Mouse (Mus musculus) urinary bladder, adult 2 months (tissue): Measurements from ENCODE around the gene Gm9999. TPM values are rescaled to one million over a fixed set of nuclear protein-coding genes. Genes with fewer than 3 reads are reported as not detected.
"Not testable (repeated sequence)": the region's sequence is repeated elsewhere in the genome, so short reads cannot be mapped to it uniquely, and the experiment has no call there.

ENCODE experiments used
- DNase-seq: peaks from one replicate; pipeline ENCODE4 v3.0.0; 2022; ENCODE audit warnings: low spot score
- polyA plus RNA-seq: library from polyadenylated mRNA; depleted of rRNA; stranded (reverse); fragments of >200 nt; gene quantifications from 2 replicates; pipeline ENCODE4 v1.2.3, GENCODE M21; 2012

Gene Gm9999
- polyA plus RNA-seq, 1 experiment = not detected

DNA sequence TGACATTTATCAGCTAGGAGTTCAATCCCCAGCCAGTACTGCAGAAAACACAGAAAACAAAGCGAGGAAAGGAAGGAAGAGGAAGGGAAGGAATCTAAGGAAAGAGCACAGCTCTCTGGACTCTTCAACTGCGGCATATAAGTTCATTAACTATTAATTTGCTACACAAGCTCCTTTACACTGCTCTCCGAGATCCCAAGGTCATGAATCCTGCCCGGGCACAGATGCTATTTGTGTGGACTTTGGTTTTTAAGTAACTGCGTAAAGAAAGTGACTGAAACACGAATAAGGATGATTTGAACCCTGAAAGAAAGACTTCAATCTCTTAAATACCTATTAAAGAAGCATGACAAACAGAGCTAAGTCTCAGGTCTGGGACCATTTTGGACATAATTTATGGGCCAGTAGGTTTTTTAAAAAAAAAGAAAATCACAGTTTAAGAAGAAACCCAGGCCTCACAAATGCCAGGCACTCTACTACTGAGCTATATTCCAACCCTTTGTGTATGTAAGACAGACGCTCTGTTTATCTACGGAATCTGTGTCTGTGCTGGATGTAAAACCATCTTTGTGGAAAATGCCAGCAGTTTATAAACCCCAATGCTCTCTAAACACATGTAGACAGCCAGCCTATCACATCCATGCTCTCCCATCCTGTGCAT, 16.7 kb downstream of the Gm9999 start:
- no peak for DNase-seq

DNA sequence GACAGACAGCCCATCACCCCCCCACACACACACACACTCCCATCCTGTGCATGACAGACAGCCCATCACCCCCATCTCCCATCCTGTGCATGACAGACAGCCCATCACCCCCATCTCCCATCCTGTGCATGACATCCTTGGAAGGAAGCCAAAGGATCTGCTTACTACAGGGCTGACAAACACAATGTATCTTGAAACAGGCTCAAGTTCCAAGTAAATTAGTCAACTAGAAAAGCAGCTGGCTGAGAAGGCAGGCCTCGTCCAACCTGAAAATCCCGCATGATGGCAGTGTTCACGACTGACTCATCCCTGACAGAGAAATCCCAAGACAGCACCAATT, 17.2 kb downstream of the Gm9999 start:
- no peak for DNase-seq

DNA sequence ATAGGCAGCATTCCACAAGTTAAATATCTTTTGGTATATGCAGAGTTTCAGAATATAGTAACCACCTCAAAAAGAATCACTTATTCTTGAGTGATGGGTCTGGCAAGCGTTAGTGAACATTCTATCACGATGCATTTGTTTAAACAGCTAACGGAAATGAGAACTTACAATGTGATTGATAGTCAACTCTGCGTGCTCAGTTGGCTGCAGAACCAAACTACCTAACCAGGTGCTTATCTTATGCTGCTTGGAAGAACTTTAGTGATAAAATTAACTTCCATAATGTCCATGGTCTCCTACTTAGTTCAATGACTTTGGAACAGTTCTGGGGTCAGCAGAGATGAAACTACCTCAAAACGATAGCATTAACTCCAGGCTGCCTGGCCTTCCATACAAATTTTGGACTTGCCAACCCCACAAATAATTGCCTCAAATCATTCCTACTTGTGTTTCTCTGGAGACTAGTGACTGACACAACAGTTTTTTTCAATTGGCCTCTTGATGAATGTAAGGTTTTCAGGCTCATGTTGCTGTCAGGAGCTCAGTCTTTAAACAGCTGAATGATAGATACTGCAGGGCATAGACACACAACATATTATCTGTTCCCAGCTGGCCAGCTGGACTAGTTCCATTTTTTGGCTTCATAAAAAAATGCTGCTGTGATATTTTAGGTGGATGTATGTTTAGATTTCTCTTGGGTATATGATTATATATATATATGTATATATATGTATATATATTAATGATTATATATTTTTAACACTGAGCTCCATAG, 17.9 kb downstream of the Gm9999 start:
- no peak for DNase-seq

DNA sequence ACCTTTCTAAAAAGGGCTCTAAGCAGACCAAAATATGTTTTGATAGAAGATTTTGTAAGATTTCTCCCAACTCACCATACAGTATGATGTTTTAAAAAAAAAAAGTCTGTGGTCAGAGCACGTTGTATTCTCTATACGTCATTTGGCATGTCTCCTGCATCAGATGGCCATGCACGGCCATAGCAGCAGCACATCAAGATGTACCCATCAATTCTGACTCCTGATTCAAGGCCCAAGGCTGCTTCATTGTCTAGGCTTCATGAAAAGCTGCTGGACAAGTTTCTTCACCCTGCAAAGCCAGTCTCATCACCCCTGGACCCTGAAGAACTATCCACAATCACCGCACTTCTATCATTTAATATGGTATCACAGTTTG, 18.5 kb downstream of the Gm9999 start:
- no peak for DNase-seq

DNA sequence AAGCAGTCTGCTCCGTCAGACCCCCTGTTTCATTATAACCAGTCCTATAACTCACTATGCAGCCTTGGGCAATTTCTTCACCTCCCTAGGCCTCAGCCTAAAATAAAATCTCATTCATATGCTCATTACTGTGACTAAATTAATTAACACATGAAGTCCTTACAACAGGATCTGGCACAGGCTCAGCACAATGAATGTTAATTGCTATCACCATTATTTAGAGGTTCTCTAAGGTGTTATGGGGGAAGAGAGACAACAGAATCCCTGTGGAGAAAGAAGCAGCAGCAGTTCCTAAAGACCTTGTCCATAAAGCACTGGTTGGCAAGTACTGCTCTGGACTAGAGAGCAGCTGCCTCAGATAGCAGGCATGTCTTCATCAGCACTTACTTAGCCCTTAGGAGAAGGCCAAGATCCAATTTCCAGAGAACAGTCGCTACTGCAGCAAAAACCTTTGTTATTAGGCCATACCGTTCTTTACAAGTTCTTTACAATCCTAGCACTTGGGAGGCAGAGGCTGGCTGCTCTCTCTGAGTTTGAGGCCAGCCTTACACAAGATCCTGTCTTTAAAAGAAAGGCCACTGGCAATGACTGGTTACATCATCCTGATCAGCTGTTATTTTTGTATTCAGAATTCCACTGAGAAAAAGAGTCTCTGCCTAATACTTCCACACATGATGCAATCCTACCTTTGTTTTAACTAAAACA, 20.2 kb downstream of the Gm9999 start:
- DNase-seq = no peak

DNA sequence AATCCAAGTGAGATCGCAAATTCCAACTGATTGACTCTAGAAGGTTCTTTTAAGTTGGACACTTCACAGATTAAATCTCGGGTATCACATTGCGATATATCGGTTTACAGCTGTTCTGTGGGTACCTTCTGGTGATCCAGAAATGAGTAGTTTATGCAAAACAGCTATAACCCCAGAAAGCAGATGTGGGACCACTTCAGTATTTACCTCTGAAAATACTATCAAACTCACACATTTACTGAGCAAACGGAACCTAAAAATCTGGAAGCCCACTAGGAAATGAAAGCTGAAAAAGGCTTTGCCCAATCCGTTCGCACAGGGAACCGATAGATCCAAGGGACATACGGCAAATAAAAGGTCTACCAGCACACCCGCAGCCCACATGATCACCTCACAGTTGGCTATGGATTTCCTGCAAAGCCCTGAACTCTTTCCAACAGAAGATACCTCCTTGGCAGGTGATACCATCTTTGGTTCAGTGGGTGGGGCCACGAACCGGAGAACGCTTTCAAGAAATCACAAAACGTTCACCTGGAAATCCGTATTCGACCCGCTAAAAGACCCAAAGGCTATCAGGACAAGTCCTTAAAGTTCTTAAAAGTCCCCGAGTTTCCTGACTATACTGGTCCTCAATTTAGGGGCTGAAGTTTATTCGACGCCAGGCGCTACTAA, 23.9 kb downstream of the Gm9999 start:
- DNase-seq = no peak

DNA sequence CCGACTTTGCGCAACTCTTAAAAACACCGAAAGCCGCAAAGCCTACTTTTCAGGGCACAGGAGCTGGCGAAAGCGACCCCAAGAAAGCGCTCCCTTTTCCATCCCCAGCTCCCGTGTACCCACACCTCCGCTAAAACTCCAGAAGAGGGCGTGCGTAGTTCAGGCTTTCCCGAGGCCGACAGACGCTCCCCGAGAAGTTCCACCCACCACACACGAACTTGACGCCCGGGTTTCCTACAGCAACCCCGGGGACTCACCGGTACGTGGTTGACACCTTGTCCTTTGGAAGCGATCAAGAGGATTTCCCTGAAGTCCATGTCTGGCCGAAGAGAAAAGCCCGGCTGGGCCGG, 24.4 kb downstream of the Gm9999 start:
- no peak for DNase-seq

DNA sequence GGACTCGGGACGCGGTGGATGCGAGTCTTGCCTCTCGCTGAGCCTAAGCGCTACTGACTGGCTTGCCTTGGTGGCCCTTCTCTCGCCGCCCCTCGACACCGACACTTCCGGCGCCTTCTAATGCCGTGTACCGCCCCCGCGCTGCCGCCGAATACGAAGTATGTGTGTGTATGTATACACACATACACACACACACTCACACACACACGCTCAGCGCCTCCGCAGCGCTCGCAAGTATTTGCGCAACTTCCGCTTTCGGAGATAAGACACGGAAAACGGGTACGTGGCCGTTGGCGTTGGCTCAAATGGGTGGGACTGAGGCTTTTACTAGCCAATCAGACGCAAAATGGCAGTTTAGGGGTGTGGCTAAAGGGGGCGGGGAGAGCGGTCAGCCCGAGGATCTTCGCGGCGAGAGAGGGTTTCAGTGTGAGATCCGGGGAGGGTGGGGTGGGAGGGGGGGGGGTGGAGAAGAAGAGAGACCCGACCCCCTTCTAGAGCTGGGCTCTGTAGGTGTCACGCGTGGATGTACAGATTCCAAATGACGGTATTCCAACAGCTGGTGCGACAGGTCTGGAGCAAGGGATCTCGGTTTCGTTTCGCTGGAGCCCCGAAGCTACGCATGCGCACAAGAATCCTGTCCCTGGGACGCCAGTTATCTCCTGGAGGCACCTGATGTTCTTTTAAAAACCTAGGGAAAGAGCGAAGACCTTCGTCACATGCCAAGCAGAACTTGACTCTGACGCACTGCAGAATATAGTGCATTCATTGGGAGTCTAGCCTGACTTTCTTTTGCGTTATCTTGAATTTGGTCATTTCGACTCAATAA, 25.0 kb downstream of the Gm9999 start, which contains the start of gene Spty2d1:
TSS of gene Spty2d1 (minus strand) at position 244 of the 826 bp plus-strand sequence.
- DNase-seq = peak; percentile 97

DNA sequence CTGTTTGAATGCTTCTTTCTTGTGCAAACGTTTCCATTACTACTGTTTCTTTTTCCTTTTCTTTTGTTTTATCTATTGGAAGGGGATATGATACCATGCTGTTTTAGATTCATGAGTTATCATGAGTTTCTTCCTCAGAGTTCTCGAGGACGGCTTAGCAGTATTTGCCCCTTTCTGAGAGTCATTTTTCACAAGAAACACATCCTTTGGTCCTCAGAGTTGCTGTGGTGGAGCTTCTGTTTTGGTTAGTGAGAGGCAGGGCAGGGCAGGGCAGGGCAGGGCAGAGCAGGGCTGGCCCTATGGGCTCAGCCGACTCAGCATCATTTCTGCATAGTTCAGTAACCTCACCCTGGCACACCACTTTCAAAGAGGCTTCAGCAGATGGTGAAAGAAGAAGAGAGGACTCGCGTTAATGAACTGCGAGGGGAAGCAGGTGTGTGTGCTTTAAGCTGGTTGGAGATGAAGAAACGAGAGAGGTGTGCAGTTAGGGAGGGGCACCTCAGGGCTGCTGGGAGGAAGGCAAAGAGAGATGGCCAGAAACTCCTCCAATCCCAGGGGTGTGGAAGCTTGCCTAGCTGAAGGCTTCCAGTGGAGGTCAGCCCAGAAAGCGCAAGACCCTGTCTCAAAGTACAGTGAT, 29.9 kb downstream of the Gm9999 start:
- DNase-seq = no peak

DNA sequence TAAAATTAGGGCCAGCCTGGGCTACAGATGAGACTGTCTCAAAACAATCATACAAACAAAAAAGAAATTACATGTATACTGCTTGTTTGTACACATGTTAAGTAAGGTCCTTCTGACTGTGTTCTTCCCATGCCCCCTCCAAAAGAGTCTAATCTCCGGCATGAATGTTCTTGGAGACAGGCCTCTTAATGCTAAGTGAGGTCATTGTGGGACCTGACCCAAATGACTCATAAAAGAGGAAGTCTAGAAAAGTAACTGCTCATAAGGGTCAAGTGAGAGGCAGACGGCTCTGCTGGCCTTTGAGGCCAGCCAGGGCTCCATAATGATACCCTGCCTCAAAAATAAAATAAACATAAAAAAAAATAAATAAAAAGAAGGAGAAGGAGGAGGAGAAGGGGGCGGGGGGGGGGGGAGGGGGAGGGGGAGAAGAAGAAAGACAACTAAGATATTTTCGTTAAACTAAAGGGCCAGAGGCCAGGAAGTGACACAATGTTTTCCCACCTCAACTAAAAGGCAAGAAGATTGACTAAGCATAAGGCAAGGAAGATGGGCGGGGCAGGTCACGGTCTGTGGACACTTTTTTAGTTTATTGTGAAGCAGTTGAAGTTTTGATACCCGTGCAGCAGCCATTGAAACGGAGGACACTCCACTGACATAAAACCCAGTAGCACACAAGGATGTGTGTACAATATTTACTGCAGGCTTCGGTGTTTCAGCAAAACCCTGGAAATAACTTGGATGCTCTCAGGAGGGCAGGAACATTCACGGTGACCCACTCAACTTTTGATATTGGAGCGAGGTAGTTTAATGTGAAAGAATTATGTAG, 31.4 kb downstream of the Gm9999 start:
- no peak for DNase-seq

DNA sequence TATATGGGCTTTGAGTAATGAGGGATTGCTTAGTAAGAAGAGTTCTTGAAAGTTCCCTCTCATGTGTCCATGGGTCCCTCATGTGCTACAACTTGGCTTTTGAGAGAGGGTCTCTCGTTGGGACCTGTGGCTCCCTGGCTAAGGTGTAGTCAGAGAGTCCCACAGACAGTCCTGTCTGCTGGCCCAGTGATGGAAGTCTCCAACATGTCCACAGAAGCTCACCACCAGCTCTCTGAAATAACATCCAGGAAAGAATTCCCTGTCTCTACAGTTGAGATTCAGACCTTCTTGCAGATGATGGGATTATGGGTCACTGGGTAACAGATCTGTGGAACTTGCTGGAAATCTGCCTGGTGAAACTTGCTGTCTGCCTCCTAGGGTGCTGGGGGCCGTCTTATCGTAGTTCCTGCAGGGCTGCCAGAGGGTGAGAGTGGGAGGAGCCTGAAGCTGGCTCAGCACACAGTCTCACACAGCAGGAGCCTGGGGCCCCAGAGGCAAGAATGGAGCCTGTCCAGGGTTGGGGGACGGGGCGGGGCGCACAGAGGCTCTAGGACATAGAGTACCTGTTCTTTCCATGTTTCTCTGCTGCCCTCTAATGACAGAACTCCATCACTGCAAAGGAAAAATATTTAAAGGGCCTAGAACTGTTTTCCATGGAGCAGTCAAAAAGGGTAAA, 32.1 kb downstream of the Gm9999 start:
- DNase-seq = peak; percentile 53

DNA sequence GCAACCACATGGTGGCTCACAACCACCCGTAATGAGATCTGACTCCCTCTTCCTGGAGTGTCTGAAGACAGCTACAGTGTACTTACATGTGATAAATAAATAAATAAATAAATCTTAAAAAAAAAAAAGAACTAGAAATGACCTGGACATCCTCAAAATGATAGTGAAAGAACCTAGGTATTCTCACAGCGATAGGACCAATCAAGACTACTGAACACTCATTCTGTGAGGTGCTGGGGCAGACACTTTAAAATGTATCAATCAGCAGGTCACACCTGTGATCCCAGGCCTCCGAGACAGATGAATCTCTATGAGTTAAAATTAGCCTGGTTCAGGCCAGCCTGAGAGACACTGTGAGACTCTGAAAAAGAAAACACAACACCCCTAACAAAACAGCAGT, 33.2 kb downstream of the Gm9999 start:
- no peak for DNase-seq

DNA sequence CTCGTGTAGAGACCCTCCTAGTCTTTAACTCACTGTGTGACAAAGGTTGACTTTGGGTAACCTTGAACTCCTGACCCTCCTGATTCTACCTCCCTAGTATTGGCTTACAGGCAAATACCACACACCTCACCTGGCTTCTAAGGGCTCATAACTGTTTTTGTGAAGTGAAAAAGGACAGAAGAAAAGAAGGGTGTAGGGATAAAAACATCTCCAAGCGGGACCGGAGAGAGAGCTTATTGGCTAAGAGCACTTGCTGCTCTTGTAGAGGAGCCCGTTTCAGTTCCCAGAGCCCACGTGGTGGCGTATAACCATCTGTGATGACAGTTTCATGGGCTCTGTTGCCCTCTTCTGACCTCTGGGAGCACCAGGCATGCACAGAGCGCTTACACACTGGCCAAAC, 33.8 kb downstream of the Gm9999 start:
- DNase-seq = no peak

DNA sequence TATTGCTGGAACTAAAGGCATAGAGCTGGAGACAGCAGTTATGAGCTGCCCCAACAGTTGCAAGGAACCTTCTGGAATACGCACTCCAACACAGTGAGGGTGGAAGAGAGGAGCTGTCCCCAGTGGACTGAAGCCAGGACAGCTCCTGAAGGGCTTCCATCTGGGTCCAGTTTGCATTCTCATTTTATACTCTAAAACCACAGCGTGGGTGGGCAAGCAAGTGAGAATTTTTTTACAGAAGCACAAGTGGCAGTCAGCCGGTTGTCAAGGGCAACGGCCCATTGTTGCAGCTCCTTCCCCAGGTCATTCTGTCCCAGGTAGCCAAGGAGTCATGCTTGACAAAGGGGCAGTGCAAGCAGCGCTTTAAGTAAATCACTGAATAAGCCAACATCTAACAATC, 36.3 kb downstream of the Gm9999 start:
- no peak for DNase-seq

DNA sequence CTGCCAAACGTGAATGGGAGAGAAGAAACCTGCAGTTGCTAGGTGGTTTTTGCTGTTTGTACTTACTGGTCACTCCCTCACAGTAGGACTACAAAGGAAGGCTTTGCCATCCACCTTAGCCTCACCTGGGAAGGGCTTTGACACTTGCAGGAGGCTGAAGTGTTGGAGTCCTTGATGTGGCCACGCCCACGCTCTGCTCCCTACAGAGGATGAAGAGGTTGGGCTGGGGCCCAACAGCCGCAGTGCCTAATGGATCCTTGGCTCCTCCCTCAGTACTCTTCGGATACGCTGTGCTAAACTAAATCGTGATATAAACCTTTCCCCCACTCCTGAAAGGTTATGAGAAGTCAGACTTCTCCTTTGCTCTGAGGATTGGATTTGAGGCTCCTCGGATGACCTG, 37.6 kb downstream of the Gm9999 start:
- DNase-seq = no peak

DNA sequence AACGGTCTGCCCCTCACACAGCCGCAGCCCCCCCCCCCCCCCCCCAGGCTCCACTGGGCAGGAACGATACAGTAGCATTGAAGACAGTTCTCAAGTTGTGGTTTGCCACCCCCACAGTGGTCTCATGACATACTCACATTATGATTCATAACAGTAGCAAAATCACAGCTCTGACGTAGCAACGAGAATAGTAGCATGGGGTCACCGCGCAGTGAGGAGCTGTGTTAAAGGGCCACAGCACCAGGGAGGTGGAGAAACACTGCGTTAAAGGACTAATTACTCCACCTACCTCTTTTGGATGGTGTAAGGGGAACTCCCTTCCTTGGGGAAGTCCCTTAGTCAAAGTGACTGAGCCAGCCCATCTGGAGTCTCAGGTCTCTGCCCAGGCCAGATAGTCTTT, 39.1 kb downstream of the Gm9999 start:
- DNase-seq = no peak

DNA sequence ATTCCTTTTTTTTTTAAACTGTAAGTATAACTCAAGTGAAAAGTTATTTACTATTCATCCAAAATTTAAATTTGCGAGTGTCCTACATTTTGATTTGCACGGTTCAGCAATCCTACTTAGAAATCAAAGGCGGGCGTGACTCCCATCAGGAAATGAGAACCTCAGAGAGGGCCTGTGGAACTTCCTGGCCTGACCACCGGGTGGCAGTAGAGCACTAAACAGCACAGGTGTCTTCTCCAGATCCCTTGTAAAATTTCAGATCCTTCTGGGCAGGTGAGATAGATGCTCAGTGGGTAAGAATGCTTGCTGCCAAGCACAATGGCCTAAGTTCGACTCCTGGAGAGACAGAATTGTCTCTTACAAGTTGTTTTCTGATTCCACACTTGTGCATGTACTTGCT, 40.1 kb downstream of the Gm9999 start:
- peak; percentile 74 for DNase-seq

DNA sequence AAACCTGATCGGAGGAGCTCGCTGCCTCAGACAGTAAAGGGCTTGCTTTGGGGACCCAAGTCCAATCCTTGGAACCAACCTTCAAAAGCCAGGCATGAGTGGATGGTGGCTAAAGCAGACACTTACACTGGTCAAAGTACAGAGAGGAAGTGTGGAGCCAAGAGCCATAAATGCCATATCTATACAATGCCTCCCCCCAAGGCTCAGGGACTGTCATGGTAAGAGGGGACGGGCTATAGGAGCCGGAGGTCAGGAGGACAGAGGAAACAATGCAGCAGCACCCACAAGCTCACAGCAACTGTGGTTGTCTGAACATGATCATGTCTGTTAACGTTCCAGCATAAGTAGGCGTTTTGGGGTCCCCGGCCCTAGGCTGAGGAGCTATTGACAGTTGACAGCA, 41.1 kb downstream of the Gm9999 start:
- no peak for DNase-seq

DNA sequence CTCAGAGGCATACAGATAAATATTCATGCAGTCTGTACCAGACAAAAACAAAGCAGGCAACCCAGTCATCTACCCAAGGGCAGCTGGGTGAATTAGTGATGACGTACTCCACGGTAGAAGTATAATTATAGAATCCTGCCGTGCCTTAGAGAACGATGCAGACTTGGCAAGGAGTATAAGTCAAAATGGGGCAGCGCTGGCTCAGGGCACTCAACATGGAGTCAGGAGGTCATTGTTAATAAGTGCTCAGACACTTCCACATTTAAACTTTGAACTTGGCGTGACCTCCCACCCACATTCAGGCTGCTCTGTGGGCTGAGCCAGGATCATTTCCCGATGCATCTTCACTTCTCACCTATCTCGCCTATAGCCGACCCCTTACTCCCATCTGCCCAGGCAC, 42.0 kb downstream of the Gm9999 start:
- no peak for DNase-seq

DNA sequence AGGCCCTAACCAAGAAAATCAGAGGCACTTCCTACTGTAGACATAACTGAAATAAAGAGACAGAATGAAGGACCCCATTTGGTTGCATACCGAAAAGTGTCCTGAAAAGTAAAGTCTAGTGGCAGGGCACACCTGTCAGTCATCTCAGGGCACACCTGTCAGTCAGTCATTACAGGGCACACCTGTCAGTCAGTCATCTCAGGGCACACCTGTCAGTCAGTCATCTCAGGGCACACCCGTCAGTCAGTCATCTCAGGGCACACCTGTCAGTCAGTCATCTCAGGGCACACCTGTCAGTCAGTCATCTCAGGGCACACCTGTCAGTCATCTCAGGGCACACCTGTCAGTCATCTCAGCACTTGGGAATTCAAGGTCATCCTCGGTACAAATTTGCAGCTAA, 43.5 kb downstream of the Gm9999 start:
- DNase-seq = not testable (repeated sequence)
